Mouse (Mus musculus) hindbrain, postnatal 0 days (tissue): ENCODE data around the gene Capns1. TPM values are rescaled to one million over a fixed set of nuclear protein-coding genes. Genes with fewer than 3 reads are reported as not detected.

Experiments used
- ATAC-seq: fragments of 200-750 bp; cut with Nextera tagmentation; 2 replicates; pipeline ENCODE4 v1.8.0; 2017; ENCODE audit warnings: mild to moderate bottlenecking, moderate TSS enrichment, moderate library complexity
- DNase-seq: peaks from one replicate; pipeline ENCODE4 v3.0.0-alpha.2; 2015; ENCODE audit warnings: low spot score
- H3K27ac ChIP-seq: fragments of 300-500 bp; sonication (generic); 2 replicates; pipeline ENCODE4 v1.5.1; 2014; ENCODE audit warnings: mild to moderate bottlenecking
- H3K27me3 ChIP-seq: fragments of 300-500 bp; sonication (generic); 2 replicates; pipeline ENCODE4 v1.6.1; 2014; ENCODE audit warnings: low read length, mixed read lengths; ENCODE audit not compliant: insufficient read depth
- H3K36me3 ChIP-seq: fragments of 300-500 bp; sonication (generic); 2 replicates; pipeline ENCODE4 v1.6.1; 2014; ENCODE audit warnings: low read length, mixed read lengths; ENCODE audit not compliant: insufficient read depth
- H3K4me1 ChIP-seq: fragments of 300-500 bp; sonication (generic); 2 replicates; pipeline ENCODE4 v1.6.1; 2014; ENCODE audit warnings: antibody characterized with exemption, low read length, mixed read lengths; ENCODE audit not compliant: insufficient read depth
- H3K4me2 ChIP-seq: fragments of 300-500 bp; sonication (generic); 2 replicates; pipeline ENCODE4 v1.6.1; 2014; ENCODE audit warnings: low read depth, mild to moderate bottlenecking, low read length, moderate library complexity, mixed read lengths
- H3K4me3 ChIP-seq: fragments of 300-500 bp; sonication (generic); 2 replicates; pipeline ENCODE4 v1.5.1; 2014; ENCODE audit warnings: low read length
- H3K9ac ChIP-seq: fragments of 300-500 bp; sonication (generic); replicated peaks from 2 replicates; pipeline ENCODE4 v1.6.1; 2014; ENCODE audit warnings: mild to moderate bottlenecking, low read length, moderate library complexity, mixed read lengths
- H3K9me3 ChIP-seq: fragments of 300-500 bp; sonication (generic); 2 replicates; pipeline ENCODE4 v1.6.1; 2016; ENCODE audit warnings: low read length, mixed read lengths
- CTCF ChIP-seq: IDR thresholded peaks from 2 replicates; pipeline ENCODE4 v1.5.1; 2016; ENCODE audit warnings: antibody characterized with exemption, control low read depth, low read depth
- WGBS: fragments of 180-500 bp; shearing (Covaris S2); extraction: QIAGEN DNeasy Blood & Tissue Kit; methylation state at CpG from one replicate; pipeline ENCODE4 v1.1.7; 2014; 5-methylcytosine and 5-hydroxymethylcytosine counted together
- polyA plus RNA-seq: library from polyadenylated mRNA; unstranded; fragments of >200 nt; fragmentation: Nextera tagmentation; extraction: Ambion mirVana; gene quantifications from 2 replicates; pipeline ENCODE4 v1.2.1, GENCODE M21; 2015
- total RNA-seq: library from RNA; depleted of rRNA; stranded (reverse); fragments of >200 nt; gene quantifications from 2 replicates; pipeline ENCODE4 v1.2.3, GENCODE M21; 2014

Capns1 gene
- total and polyA plus RNA-seq, 2 experiments from 2014 or later: 84.6 to 289 TPM

- Histone ChIP-seq H3K4me2 (peak overlapping the region; percentile 58), H3K4me1 (peaks cover 7% of the 10 kb centered on the region; the same call in 1 of the 2 replicates), H3K4me3 (peak overlapping the region; percentile 66), H3K9me3 (no peaks in the 10 kb centered on the region), H3K36me3 (peaks cover 9% of the 10 kb centered on the region), H3K27me3 (no peaks in the 10 kb centered on the region), H3K27ac (peak overlapping the region; percentile 94), H3K9ac (peak overlapping the region; percentile 64)
- ATAC-seq (peak; percentile 14), DNase-seq (peak; percentile 66)
- 7% methylated on average over 24 of the region's 24 CpGs for WGBS
- TF ChIP-seq CTCF: peak; percentile 71
These were observed 34.1 kb upstream of the Capns1 start for GRCm38 (mm10) chr7:30232631-30233148.

DNA sequence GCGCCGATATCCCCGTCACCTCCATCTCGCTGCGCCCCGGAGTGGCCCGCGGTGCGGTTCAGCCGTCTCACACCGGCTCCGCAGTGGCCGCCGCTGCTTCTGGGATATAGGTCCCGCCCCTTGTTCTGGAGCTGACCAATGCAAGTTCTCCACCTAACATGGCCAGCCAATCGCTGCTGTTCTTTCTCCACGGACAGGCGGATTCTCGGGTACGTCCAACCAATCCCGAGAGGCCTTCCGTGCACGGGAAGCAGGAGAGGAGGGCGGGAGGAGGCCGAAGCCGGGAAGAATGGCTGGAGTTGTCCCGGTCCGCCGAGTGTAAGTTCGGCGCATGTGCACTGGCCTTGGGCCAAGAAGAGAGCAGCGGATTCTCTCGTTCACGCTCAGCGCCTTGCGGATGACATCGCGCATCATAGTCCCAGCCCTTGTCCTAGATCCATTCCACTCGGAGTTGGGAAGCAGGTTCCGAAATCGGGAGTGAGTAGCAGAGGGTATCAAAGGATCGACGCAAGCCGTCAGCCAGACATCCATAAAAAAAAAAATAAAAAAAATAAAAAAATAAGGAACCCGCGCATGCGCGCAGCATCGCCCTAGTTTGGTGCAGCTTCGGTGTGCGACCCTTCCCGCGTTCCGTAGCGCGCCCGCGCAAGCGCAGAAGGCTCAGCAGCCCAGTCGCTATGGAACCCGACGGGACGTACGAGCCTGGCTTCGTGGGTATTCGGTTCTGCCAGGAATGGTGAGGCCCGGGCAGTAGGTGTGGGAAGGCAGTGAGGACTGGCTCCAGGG is 33.3 kb upstream of the Capns1 start, which contains the start of the genes Polr2i and Tbcb:
Polr2i (plus strand) TSS at position 280 of the 786 bp plus-strand sequence.
Tbcb (minus strand) TSS at position 604 of the 786 bp plus-strand sequence.
- Histone ChIP-seq H3K27me3 (no peaks in the 10 kb centered on the region), H3K9ac (peak within 1 kb of the TSS; percentile 64), H3K4me3 (peak within 1 kb of the TSS; percentile 66), H3K4me1 (peaks cover 7% of the 10 kb centered on the region; the same call in 1 of the 2 replicates), H3K9me3 (no peaks in the 10 kb centered on the region), H3K36me3 (peaks cover 17% of the 10 kb centered on the region), H3K4me2 (peak within 1 kb of the TSS; percentile 72), H3K27ac (peak within 1 kb of the TSS; percentile 94)
- under 1% methylated on average over 67 of the region's 67 CpGs for WGBS
- peak; percentile 100 for DNase-seq
- peak; percentile 96 for ATAC-seq
- TF ChIP-seq CTCF: no peak

DNA sequence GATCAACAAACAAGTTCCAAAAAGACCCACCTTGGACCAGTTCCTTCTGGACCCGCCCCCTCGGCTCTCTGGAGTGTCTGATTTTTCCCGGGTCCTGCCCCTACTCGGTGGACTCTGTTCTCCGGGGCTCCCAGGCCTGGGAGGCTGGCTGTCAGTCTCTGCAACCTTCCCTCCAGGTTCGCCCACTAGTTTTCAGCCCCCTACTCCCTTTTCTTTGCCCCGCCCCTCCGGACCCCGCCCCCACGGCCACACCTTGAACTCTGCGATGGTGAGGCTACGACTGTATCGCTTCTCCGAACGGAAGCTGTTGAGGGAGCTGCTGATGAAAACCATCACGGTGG is 32.7 kb upstream of the Capns1 start:
- DNase-seq (no peak), ATAC-seq (no peak; the same call in 1 of the 2 replicates)
- 1% methylated on average over 16 of the region's 16 CpGs for WGBS

DNA sequence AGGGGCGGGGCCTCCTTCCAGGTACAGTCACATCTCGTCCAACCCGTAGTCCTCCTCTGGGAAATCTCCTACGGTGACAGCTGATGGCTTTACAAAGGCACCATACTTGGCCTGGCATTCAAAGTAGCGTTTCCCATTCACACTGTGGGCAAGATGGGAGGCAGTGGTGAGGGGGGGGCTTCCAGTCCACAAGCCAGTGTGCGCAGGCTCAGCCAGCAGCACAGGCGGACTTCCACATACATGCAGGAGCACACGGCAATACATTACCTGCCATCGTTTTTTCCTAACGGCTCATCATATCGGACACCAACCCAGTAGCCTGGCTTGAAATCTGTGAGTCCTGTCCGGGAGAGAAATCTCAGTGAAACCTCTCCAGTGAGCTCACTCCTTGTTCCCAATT is 25.6 kb upstream of the Capns1 start:
- H3K27ac ChIP-seq: no peak overlapping the region
- no peaks in the 10 kb centered on the region for H3K9me3 ChIP-seq
- H3K27me3 ChIP-seq: no peaks in the 10 kb centered on the region
- no peak for TF ChIP-seq CTCF
- H3K4me1 ChIP-seq: no peaks in the 10 kb centered on the region
- no peak overlapping the region for H3K9ac ChIP-seq
- ATAC-seq: no peak
- H3K4me2 ChIP-seq: no peak overlapping the region
- no peak overlapping the region for H3K4me3 ChIP-seq
- no peak for DNase-seq
- 91% methylated on average over 12 of the region's 12 CpGs for WGBS
- peaks cover 34% of the 10 kb centered on the region for H3K36me3 ChIP-seq

More for the DNA sequence above, 32.7 kb upstream of the Capns1 start:
- H3K4me2 ChIP-seq: peak overlapping the region; percentile 72
- H3K27ac ChIP-seq: peak overlapping the region; percentile 94
- TF ChIP-seq CTCF: no peak
- peaks cover 20% of the 10 kb centered on the region for H3K36me3 ChIP-seq
- H3K9ac ChIP-seq: peak overlapping the region; percentile 64
- H3K9me3 ChIP-seq: no peaks in the 10 kb centered on the region
- peaks cover 7% of the 10 kb centered on the region; the same call in 1 of the 2 replicates for H3K4me1 ChIP-seq
- H3K27me3 ChIP-seq: no peaks in the 10 kb centered on the region
- H3K4me3 ChIP-seq: peak overlapping the region; percentile 66

DNA sequence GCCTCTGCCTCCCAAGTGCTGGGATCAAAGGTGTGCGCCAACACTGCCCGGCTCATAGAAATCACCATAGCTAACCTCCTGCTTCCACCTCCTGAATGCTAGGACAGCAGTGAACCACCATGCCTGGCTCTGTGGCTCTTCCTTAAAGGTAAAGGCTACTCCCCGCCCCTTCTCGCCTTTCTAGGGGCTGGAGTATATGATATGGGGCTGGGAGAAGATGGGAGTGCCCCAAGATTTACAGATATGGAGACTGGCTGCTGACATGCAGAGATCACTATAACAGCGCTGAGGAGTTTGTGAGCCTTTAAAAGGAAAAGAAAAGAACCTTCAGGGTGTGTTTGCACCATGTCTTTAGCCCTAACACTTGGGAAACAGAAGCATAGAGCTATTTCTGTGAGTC is 23.6 kb upstream of the Capns1 start:
- WGBS: 95% methylated on average over 5 of the region's 5 CpGs
- H3K4me1 ChIP-seq: no peaks in the 10 kb centered on the region
- ATAC-seq: no peak
- no peak overlapping the region for H3K4me2 ChIP-seq
- TF ChIP-seq CTCF: no peak
- H3K36me3 ChIP-seq: peaks cover 26% of the 10 kb centered on the region
- H3K27ac ChIP-seq: no peak overlapping the region
- no peak overlapping the region for H3K4me3 ChIP-seq
- no peak overlapping the region for H3K9ac ChIP-seq
- no peak for DNase-seq
- H3K9me3 ChIP-seq: no peaks in the 10 kb centered on the region
- H3K27me3 ChIP-seq: no peaks in the 10 kb centered on the region

DNA sequence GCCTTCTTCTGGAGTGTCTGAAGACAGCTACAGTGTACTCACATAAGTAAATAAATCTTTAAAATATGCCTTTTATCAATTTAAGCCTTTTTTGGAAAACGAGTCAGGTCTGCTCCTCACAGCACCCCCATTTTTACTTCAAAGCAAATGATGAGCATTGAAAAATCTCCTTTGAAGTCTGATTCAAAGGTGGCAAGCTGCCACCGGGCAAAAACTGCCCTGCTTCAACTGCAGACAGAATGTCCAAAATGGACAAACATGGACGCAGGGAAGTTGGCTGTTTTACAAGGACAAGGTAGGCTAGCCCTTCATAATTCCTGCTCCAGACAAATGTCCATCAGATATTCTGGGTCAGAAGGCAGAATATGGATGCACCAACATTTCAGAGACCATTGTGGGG is 22.8 kb upstream of the Capns1 start:
- Histone ChIP-seq H3K27me3 (no peaks in the 10 kb centered on the region), H3K4me3 (no peak overlapping the region), H3K4me2 (no peak overlapping the region), H3K36me3 (peaks cover 19% of the 10 kb centered on the region), H3K27ac (no peak overlapping the region), H3K9ac (no peak overlapping the region), H3K9me3 (no peaks in the 10 kb centered on the region), H3K4me1 (no peaks in the 10 kb centered on the region)
- no peak for ATAC-seq
- no peak for DNase-seq
- 84% methylated on average over 3 of the region's 3 CpGs for WGBS
- TF ChIP-seq CTCF: no peak

DNA sequence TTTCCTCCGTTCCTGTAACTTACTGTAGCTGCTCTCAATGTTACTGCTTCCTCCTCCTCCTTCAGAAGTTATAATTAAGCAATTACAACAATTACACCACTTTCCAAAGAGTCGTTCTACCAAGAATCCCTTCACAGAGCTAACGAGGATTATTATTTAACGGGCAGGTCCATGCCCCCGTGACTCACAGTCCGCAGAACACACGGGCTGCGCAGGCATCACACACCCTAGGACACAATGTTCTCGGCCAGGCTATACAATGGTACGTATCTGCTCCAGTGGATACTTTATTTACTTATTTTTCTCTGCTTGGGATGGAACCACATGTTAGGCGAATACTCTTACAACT is 21.4 kb upstream of the Capns1 start:
- 22% methylated on average over 11 of the region's 11 CpGs for WGBS
- no peak for TF ChIP-seq CTCF
- ATAC-seq: no peak
- Histone ChIP-seq H3K4me3 (peak overlapping the region; percentile 43), H3K4me1 (no peaks in the 10 kb centered on the region), H3K27me3 (no peaks in the 10 kb centered on the region), H3K36me3 (peaks cover 10% of the 10 kb centered on the region), H3K4me2 (peak overlapping the region; percentile 98), H3K27ac (peak overlapping the region; percentile 49; the same call in 1 of the 2 replicates), H3K9me3 (no peaks in the 10 kb centered on the region), H3K9ac (peak overlapping the region; percentile 50)
- DNase-seq: no peak
